Mouse (Mus musculus) heart, adult 2 months (tissue): ENCODE results near the gene Olfr353.

Source experiments
- CTCF ChIP-seq: fragments of 200-600 bp; IDR thresholded peaks from 2 replicates; pipeline ENCODE4 v1.8.1; 2022; ENCODE audit warnings: antibody characterized with exemption, mild to moderate bottlenecking, moderate library complexity
- EP300 ChIP-seq: fragments of 200-500 bp; IDR thresholded peaks from 2 replicates; pipeline ENCODE4 v1.6.1; 2011; ENCODE audit warnings: low read depth, low read length, control low read depth; ENCODE audit not compliant: insufficient read depth
- POLR2A ChIP-seq: fragments of 200-500 bp; IDR thresholded peaks from 2 replicates; pipeline ENCODE4 v1.6.1; 2011; ENCODE audit warnings: mild to moderate bottlenecking, low read depth, low read length, control low read depth; ENCODE audit not compliant: insufficient read depth

- TF ChIP-seq CTCF (no peak), EP300 (no peak), POLR2A (no peak)
Observed at GRCm38 (mm10) chr2:36868160-36868559, 24.6 kb downstream of the Olfr353 start, which contains the start of gene Olfr352.
